Mouse (Mus musculus) activated CD4-positive, CD25-positive, alpha-beta regulatory T cell, adult 4 months (primary cell): ENCODE data around the gene Ubash3b. TPM values are rescaled to one million over a fixed set of nuclear protein-coding genes. Genes with fewer than 3 reads are reported as not detected.
A peak's percentile ranks its signal among the peaks of the same experiment; 100 is the strongest.

Source experiments
- ATAC-seq: one replicate; pipeline ENCODE4 v1.8.0; 2017
- polyA plus RNA-seq, 2 experiments: library from polyadenylated mRNA; unstranded; fragments of 100-300 nt; shearing (Covaris generic); gene quantifications; one replicate each; pipeline ENCODE4 v1.2.1; 2017

Ubash3b gene
- polyA plus RNA-seq, 2 experiments from 2014 or later, result 18.3 to 25.0 TPM

- ATAC-seq, result no peak
Measured at GRCm38 (mm10) chr9:41049282-41049681, 112.2 kb downstream of the Ubash3b start.

DNA sequence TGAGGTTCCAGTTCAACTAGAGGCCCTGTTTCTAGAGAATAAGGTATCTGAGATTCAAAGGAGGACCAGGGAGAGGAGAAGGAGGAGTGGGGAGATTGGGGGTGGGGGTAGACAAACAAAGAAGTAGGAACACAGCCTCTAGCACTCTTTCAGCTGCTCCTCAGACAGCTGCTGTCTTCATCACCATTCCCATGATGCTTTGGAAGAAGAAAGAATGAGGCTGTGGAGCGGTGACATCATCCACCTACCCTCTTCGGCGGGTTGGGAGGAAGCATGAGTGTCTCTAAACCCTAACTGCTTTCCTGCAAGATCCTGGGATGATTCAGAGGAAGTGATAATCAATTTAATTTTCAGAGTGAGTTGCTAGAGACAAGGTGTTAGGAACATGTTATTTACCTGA lies 112.7 kb downstream of the Ubash3b start:
- ATAC-seq, result no peak

- peak; percentile 59 for ATAC-seq
Measured at GRCm38 (mm10) chr9:41048216-41048615, 113.3 kb downstream of the Ubash3b start.

GRCm38 (mm10) chr9:41047654-41048053 lies 113.8 kb downstream of the Ubash3b start:
- no peak for ATAC-seq

- ATAC-seq, result no peak
Measured at GRCm38 (mm10) chr9:41044626-41045025, 116.9 kb downstream of the Ubash3b start.

DNA sequence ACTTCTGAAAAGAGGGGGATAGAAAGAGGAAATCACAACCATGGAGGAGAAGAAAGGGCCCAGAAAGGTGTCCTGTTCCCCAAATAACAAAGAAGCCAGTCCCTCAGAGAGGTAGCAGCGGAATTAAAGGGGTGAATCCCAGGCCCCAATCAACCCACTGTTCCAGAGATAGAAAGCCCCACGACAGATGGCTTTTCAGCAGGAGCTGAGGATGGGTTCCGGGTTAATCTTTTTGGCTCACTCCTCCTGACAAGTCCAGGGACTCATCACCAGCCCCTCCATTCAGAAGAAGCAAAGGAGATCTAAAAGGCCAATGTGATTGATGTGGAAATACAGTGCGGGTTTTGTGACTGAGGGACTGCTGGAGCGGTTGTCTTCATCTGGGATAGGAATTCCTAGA lies 117.9 kb downstream of the Ubash3b start:
- ATAC-seq, result no peak

DNA sequence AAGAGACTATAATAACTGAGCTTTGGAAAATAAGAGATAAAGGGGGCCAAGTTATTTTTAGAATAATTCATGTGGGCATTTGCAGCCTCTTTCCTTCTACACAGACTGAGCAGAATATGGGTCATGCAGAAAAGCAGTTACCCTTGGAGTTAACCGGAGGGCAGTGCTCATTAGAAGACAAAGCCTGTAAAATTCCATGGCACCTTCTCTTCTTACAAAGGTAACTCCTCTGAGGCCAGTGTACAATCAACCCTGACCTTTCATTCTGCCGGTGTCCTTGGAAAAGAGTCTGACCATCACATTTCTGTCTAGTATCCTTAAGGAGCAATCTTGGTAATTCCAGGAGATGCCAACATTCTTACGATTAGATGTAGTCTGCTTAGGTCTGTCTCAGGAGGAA lies 120.1 kb downstream of the Ubash3b start:
- ATAC-seq, result no peak

DNA sequence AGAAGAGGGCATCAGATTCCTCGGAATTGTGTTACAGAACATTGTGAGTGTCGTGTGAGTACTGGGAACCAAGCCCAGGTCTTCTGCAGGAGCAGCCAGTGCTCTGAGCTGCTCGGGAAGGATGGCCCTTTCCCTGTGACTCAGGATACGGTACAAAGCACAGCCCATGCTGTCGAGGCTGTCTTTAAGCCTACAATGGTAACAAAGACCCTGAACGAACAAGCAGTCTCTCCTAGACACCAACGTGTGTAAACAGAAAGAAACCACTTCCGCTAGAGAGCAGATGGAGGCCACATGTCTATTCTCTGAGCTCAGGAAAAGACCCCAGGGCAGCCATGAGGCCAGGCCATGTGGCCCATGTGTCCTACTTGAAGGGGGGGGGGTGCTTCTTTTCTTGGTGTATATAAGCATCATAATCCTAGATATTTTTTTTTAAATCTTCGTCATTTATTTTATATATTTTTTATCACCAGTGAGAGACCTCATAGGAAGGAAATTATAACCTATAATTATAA lies 123.3 kb downstream of the Ubash3b start:
- ATAC-seq, result no peak

GRCm38 (mm10) chr9:41031590-41032489 lies 129.7 kb downstream of the Ubash3b start:
- ATAC-seq, result no peak

GRCm38 (mm10) chr9:41029827-41030226 lies 131.7 kb downstream of the Ubash3b start:
- no peak for ATAC-seq

GRCm38 (mm10) chr9:41028470-41028869 lies 133.0 kb downstream of the Ubash3b start:
- no peak for ATAC-seq

- no peak for ATAC-seq
Measured at GRCm38 (mm10) chr9:41021690-41022089, 139.8 kb downstream of the Ubash3b start.

DNA sequence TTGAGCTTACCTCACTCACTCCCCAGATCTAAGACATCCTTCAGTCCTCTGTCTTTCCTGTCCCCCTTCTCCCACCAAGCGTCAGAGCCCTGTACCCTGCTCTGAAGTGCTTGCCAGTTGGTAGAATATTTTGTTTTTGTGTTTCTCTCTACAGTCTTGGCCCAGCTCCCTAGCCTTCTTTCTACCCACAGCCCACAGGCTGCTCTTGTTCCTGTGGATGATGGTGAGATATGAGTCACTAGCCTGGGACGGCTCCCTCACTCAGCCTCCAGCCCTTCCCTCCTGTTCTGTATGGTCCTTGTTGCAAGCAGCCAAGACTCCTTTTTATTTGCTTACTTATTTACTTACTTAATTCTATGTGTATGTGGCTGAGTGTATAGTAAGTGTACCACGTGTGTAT lies 141.0 kb downstream of the Ubash3b start:
- no peak for ATAC-seq

- no peak for ATAC-seq
Measured at GRCm38 (mm10) chr9:41014512-41014911, 147.0 kb downstream of the Ubash3b start.

DNA sequence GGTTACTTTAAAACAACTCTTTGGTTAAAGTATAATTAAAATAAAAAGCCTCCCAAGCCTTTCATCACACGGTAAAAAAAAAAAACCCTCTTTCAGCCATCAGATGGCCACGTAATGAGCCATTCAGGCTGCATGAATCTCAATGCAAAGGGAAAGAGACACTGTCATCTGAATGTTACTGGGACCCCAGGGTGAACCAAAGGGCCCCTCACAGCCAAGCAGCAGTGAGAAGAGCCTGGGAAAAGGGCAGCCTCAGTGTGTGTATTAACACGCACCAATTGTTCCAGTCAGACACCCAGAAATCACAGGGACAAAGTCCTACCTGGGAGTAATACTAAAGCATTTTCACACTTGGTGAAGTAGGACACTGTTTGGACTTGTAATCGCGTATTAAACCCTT lies 149.0 kb downstream of the Ubash3b start:
- ATAC-seq, result no peak

- no peak for ATAC-seq
Measured at GRCm38 (mm10) chr9:41011512-41012436, 149.7 kb downstream of the Ubash3b start.

DNA sequence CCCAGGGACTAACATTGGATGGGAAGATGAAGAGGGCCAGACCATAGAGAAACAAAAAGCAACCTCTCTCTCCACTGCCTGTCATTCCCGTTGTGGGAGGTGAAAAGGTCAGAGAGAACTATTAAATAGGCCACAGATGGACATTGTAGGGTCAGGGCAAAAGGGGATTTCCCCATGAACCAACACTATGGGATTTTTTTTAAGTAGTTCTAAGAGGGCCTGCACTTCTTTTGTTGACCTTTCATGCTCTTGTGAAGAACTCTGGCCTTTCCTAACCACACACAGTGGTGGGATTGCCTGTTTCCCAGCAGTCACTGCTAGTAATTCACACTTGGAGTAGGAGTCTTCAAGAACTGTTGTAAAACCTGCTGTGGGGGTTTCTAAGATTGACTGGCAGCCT lies 153.7 kb downstream of the Ubash3b start:
- no peak for ATAC-seq

DNA sequence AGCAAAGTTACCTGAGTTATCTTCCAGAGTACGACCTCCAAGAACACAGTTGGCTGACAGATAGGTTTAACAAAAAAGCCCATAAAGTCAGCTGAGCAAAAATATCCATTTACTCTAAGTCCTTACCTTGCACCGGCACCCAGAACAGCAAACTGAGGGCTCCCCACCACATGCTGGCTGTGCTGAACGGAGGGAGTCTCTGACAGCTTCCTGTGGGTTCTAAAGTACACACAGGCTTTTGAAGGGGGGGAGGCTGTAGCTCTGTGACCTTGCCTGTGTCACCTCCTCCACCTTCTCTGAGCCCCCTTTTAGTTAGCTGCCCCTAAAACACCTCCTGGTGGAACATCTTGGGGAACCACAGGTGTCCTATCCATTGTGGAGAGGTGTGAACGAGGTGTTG lies 157.1 kb downstream of the Ubash3b start, which contains the start of gene Crtam:
Gene Crtam, minus strand, starts transcription at position 214 of the 400 bp plus-strand sequence.
- ATAC-seq, result no peak

- peak; percentile 94 for ATAC-seq
Measured at GRCm38 (mm10) chr9:40997116-40997779, 164.2 kb downstream of the Ubash3b start.

- peak; percentile 12 for ATAC-seq
Measured at GRCm38 (mm10) chr9:40994075-40994474, 167.4 kb downstream of the Ubash3b start.

DNA sequence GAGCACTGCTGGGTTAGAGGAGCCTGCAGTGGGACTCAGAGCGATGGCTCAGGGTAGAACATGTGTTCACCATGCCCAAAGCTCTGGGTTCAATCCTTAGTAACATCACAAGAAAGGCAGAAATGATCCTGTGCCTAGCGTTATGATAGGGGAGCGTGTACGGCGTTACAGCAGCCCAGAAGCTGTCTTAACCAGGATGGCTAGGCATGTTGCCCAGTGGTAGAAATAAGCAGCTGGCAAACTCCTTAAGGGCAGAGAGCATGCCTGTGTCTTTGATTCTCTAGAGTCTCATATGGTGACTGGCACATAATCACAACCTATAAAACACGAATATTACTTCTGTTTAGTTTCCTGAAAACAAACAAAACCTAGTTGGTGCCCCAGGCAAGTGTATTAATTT lies 170.0 kb downstream of the Ubash3b start:
- no peak for ATAC-seq

DNA sequence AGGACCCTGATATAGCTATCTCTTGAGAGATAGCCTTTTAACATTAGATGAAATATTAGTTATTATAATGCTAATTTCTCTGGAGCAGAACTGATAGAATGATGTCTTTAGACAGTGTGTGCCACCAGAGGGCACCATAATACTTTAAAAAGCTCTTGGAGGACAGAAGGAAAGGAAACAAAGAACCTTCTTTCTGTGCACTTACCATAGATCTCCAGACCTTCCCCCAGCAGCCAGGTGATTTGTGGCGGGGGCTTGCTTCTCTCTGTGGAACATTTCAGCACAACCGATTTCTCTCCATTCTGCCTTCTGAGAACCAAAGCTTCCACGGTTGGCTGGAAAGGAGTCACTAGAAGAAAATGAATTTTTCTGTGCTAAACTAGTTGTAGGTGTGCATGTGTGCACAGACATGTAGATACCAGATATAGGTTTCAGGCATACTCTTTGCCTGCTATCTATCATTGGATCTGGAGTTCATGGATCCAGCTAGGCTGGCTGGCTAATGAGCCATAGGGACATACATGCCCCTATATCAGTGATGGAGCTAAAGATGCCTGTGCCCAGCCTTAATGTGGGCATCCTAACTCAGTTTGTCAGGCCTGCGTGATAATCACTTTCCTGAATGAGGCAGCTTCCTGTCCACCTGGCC lies 171.4 kb downstream of the Ubash3b start:
- ATAC-seq, result peak; percentile 32
